Comparison of ENCODE assay signal across 8 mouse cellular contexts in genomic region chr5:64160705-64161391, GRCm38 (mm10). TPM values are rescaled to one million over a fixed set of nuclear protein-coding genes. Genes with fewer than 3 reads are reported as not detected.
A peak's percentile ranks its signal among the peaks of the same experiment; 100 is the strongest.
DNase-seq lines count a peak whose midpoint lies in the region; ATAC-seq and TF ChIP-seq lines count a peak whose summit lies in the region.

No protein-coding gene starts in this region.

- TF ChIP-seq CTCF in G1E (IDR thresholded peaks at IDR 0.05; ENCODE audit: low read depth, low read length): no peak
- no peak for TF ChIP-seq CTCF in lung, postnatal 0 days (IDR thresholded peaks at IDR 0.05)

- TF ChIP-seq EP300 in lung, postnatal 0 days (IDR thresholded peaks at IDR 0.05): no peak

- no peaks in the 10 kb centered on the region for H3K9me3 ChIP-seq in erythroblast, embryonic 14.5 days (ENCODE audit: control insufficient read depth, low read length)
- H3K9me3 ChIP-seq in G1E (replicated peaks): no peaks in the 10 kb centered on the region
- no peaks in the 10 kb centered on the region for H3K9me3 ChIP-seq in forebrain, embryonic 14.5 days (replicated peaks; ENCODE audit: control insufficient read depth, low read length)
- no peaks in the 10 kb centered on the region for H3K9me3 ChIP-seq in intestine, embryonic 15.5 days
- no peaks in the 10 kb centered on the region for H3K9me3 ChIP-seq in lung, postnatal 0 days (ENCODE audit: low read length)

- no peak overlapping the region for H3K27ac ChIP-seq in forebrain, embryonic 14.5 days (ENCODE audit: low read depth, low read length)
- 0 out of 2 replicates have a peak overlapping the region, but pooled peaks have one; percentile 32 for H3K27ac ChIP-seq in intestine, embryonic 15.5 days
- no peak overlapping the region for H3K27ac ChIP-seq in lung, postnatal 0 days (ENCODE audit: low read length)

- no peaks in the 10 kb centered on the region for H3K36me3 ChIP-seq in erythroblast, embryonic 14.5 days (ENCODE audit: control insufficient read depth)
- H3K36me3 ChIP-seq in G1E (replicated peaks): no peaks in the 10 kb centered on the region
- H3K36me3 ChIP-seq in forebrain, embryonic 14.5 days (ENCODE audit: control insufficient read depth, insufficient read depth, low read length): no peaks in the 10 kb centered on the region
- H3K36me3 ChIP-seq in intestine, embryonic 15.5 days: no peaks in the 10 kb centered on the region
- no peaks in the 10 kb centered on the region for H3K36me3 ChIP-seq in lung, postnatal 0 days (ENCODE audit: insufficient read depth, low read length)

- ATAC-seq in erythroblast, adult 5-6 weeks (replicated peaks; ENCODE audit: low FRiP score, poor library complexity, severe bottlenecking): no peak
- no peak for ATAC-seq in G1E (ENCODE audit: extremely low read depth, insufficient number of reproducible peaks, low FRiP score, poor library complexity, severe bottlenecking)
- ATAC-seq in forebrain, embryonic 14.5 days: no peak
- 0 out of 2 replicates have a peak, but pooled peaks have one; percentile 5 for ATAC-seq in intestine, embryonic 15.5 days
- no peak for ATAC-seq in lung, postnatal 0 days

- DNase-seq in G1E (ENCODE audit: low spot score): no peak
- peak; percentile 33 for DNase-seq in forebrain, embryonic 14.5 days (ENCODE audit: low spot score)
- peak; percentile 56 for DNase-seq in lung, postnatal 0 days (ENCODE audit: low spot score)
- peak; percentile 30 to 40 for DNase-seq in spleen, adult 18-20 months
- DNase-seq in testis, postnatal 10 days (ENCODE audit: low spot score): no peak

- peaks cover 39% of the 10 kb centered on the region for H3K27me3 ChIP-seq in erythroblast, embryonic 14.5 days (ENCODE audit: control insufficient read depth)
- H3K27me3 ChIP-seq in G1E (ENCODE audit: insufficient read depth, low read length): peaks cover 35% of the 10 kb centered on the region
- peaks cover 6% of the 10 kb centered on the region for H3K27me3 ChIP-seq in forebrain, embryonic 14.5 days (replicated peaks; ENCODE audit: control insufficient read depth, insufficient read depth, low read length)
- H3K27me3 ChIP-seq in intestine, embryonic 15.5 days (replicated peaks): no peaks in the 10 kb centered on the region; the same call in 1 of the 2 replicates
- H3K27me3 ChIP-seq in lung, postnatal 0 days (replicated peaks; ENCODE audit: insufficient read depth, low read length): no peaks in the 10 kb centered on the region

- peaks cover 81% of the 10 kb centered on the region for H3K4me1 ChIP-seq in erythroblast, embryonic 14.5 days (ENCODE audit: control insufficient read depth)
- peaks cover 13% of the 10 kb centered on the region for H3K4me1 ChIP-seq in G1E (ENCODE audit: insufficient read depth, low read depth, low read length)
- H3K4me1 ChIP-seq in forebrain, embryonic 14.5 days (ENCODE audit: control insufficient read depth, insufficient read depth, low read length): peaks cover 5% of the 10 kb centered on the region; the same call in 1 of the 2 replicates
- peaks cover 12% of the 10 kb centered on the region; the same call in 1 of the 2 replicates for H3K4me1 ChIP-seq in intestine, embryonic 15.5 days (replicated peaks)
- H3K4me1 ChIP-seq in lung, postnatal 0 days (ENCODE audit: insufficient read depth, low read depth, low read length): 0 out of 2 replicates have a peak, but pooled peaks cover 4% of the 10 kb centered on the region

- peak overlapping the region; percentile 100 for H3K4me2 ChIP-seq in forebrain, embryonic 14.5 days (ENCODE audit: low read length)
- H3K4me2 ChIP-seq in intestine, embryonic 15.5 days (replicated peaks): peak overlapping the region; percentile 98
- peak overlapping the region; percentile 99 for H3K4me2 ChIP-seq in lung, postnatal 0 days (replicated peaks; ENCODE audit: low read depth, low read length)

- under 1% methylated on average over 20 of the region's 23 CpGs for whole genome bisulfite sequencing in forebrain, embryonic 14.5 days
- under 1% methylated on average over 23 of the region's 23 CpGs for WGBS in intestine, embryonic 15.5 days
- 2% methylated on average over 23 of the region's 23 CpGs for WGBS in lung, postnatal 0 days

- H3K4me3 ChIP-seq in erythroblast, embryonic 14.5 days (replicated peaks): peak overlapping the region; percentile 80
- H3K4me3 ChIP-seq in G1E (ENCODE audit: low read depth, low read length): peak overlapping the region; percentile 35
- peak overlapping the region; percentile 66 for H3K4me3 ChIP-seq in forebrain, embryonic 14.5 days (ENCODE audit: low read depth, low read length)
- H3K4me3 ChIP-seq in intestine, embryonic 15.5 days (replicated peaks): peak overlapping the region; percentile 80
- peak overlapping the region; percentile 72 for H3K4me3 ChIP-seq in lung, postnatal 0 days (ENCODE audit: low read depth, low read length)

- peak overlapping the region; percentile 67 for H3K9ac ChIP-seq in forebrain, embryonic 14.5 days (ENCODE audit: low read length)
- H3K9ac ChIP-seq in intestine, embryonic 15.5 days: peak overlapping the region; percentile 67
- peak overlapping the region; percentile 58; the same call in 1 of the 2 replicates for H3K9ac ChIP-seq in lung, postnatal 0 days (replicated peaks; ENCODE audit: low read depth)

RNA-seq across cellular contexts. Expression of gene Tbc1d1, which starts 4.7 kb away (rescaled TPM):
- polyA plus RNA-seq in erythroblast, embryonic 14.5 days (2012): 0.10 and 0.11 TPM in 2 replicates
- total RNA-seq in erythroblast, adult 5-6 weeks (2015; ENCODE audit: low replicate concordance): 7.3 and 10.4 TPM in 2 replicates
- total RNA-seq in erythroblast, adult 5-6 weeks (2017; ENCODE audit: low replicate concordance): 9.6 and 11.0 TPM in 2 replicates
- total RNA-seq in G1E (2014; fragmentation: Nextera tagmentation): 10.3 and 11.7 TPM in 2 replicates
- total RNA-seq in G1E (2017): 17.1 and 17.3 TPM in 2 replicates
- polyA plus RNA-seq in G1E (2012): 3.6 and 4.2 TPM in 2 replicates
- polyA plus RNA-seq in forebrain, embryonic 14.5 days (2014; fragmentation: Nextera tagmentation; extraction: Ambion mirVana): 11.6 TPM in 2 replicates
- polyA plus RNA-seq in intestine, embryonic 15.5 days (2015; fragmentation: Nextera tagmentation; extraction: Ambion mirVana): 32.1 and 32.3 TPM in 2 replicates
- 15.3 and 18.0 TPM in 2 replicates for polyA plus RNA-seq in lung, postnatal 0 days (2015; fragmentation: Nextera tagmentation; extraction: Ambion mirVana)

Comparison
In these comparisons a context has a peak if more than half of its experiments do, and no peak if none do; other contexts are left out.
1. DNase-seq: peak in forebrain, embryonic 14.5 days (single experiment), lung, postnatal 0 days (single experiment) and spleen, adult 18-20 months (2 of 2); none in G1E (single experiment) and testis, postnatal 10 days (single experiment).
2. Peak in every context shown above with its lines, with median percentiles within 50 percentile points of each other: H3K4me3 ChIP-seq, H3K4me2 ChIP-seq and H3K9ac ChIP-seq.